Mouse (Mus musculus): ENCODE results near the gene Uhmk1.
A peak's percentile ranks its signal among the peaks of the same experiment; 100 is the strongest.
"Not testable (repeated sequence)": the region's sequence is repeated elsewhere in the genome, so short reads cannot be mapped to it uniquely, and the experiment has no call there.

Uhmk1 gene

DNA sequence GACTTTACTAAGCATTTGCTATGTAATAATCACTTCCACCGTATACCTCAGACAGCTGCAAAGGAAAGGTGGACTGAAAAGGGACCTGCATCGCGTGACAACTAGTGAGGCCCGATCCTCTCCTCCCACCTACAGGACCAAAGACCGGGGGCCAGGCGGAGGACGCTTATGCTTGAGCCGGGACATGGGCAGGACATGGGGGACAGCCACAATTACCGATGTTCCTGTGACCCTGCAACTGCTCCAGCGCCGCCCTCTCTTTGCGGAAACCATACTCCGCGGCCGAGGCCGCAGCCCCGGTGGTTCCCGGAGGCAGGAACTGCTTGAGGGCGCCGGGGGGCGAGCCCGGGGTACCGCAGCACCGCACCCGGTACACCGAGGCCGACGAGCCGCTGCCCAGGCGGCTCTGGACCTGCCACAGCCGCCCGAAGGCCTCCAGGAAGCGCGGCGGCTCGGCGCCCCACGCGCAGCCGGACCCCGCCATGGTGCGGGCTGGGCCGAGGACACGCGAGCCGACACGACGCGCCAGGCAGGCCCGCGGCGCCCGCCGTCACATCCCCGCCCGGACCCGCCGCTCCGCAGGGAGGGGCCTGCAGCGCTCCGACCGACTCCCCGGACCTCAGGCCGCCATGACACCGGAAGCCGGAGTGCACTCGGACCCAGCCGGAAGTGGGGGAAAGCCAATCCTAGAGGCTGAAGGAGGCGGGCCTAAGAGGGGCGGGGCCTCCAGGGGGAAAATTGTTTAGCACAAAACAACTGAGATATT lies at the start of gene Uhmk1:
Gene Uhmk1, minus strand, starts transcription at position 641 of the 766 bp plus-strand sequence.
- peak; percentile 83 for DNase-seq (ENCODE audit: low read depth, low spot score)

DNA sequence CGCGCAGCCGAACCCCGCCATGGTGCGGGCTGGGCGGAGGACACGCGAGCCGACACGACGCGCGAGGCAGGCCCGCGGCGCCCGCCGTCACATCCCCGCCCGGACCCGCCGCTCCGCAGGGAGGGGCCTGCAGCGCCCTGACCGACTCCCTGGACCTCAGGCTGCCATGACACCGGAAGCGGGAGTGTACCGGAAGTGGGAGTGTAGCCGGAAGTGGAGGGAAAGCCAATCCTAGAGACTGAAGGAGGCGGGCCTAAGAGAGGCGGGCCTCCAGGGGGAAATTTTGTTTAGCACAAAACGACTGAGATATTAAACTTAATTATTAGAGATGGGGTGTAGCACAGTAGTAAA lies 40.3 kb upstream of the Uhmk1 start:
- DNase-seq (ENCODE audit: low read depth, low spot score), result peak; percentile 82

DNA sequence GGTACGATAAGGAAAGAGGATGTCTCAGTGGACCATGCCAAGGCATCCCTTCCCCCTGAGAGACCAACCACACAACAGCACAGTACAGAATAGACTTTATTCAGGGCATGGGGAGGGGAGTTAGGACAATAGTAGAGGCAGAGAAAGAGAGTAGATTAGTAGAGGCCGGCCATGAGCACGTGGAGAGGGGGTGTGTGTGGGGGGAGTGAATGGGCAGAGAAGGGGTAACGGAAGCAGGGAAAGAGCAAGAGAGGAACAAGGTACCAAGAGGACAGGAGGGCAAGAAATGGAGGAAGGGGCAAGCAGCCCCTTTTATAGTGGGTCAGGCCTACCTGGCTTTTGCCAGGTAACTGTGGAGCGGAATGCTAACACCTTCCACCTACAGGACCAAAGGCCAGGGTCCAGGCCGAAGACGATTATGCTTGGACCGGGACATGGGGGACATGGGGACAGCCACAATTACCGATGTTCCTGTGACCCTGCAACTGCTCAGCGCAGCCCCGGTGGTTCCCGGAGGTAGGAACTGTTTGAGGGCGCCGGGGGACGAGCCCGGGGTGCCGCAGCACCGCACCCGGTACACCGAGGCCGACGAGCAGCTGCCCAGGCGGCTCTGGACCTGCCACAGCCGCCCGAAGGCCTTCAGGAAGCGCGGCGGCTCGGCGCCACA lies 39.8 kb upstream of the Uhmk1 start:
- peak; percentile 4 for DNase-seq (ENCODE audit: low read depth, low spot score)

DNA sequence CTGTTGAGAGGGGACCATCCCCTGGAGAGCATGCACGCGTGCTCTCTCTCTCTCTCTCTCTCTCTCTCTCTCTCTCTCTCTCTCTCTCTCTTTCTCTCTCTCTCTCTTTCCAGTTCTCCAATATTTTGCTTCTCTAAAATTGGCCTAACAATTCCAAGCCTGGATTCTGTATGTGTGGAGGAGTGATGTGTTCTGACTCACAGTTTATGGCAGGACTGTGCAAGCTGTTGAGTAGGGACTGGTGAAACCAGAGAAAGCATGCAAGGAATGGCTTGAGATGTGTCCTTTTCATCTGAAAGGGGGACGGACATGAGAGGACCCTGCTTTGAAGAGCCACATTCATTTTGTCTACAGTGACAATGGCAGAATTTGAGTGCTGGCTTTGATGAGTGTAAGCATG lies 29.8 kb upstream of the Uhmk1 start:
- DNase-seq (ENCODE audit: low read depth, low spot score), result no peak

DNA sequence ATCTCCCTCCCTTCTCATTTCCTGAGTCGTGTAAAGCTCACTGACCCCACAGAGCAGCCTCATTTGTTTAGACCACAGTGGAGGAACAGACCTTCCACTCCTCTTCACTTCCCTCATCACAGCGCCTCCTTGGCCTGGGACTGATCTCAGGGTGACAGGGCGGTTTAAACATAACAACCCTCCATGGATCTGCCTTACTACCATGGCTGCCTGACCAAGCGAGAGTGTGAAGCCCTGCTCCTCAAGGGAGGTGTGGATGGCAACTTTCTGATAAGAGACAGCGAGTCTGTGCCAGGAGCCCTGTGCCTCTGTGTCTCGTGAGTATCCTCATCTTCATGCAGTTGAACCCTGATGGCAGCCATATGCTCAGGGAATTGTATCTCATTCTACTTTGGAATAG lies 17.5 kb upstream of the Uhmk1 start, which contains the start of gene Sh2d1b2:
Gene Sh2d1b2, plus strand, starts transcription at position 62 of the 400 bp plus-strand sequence.
- DNase-seq (ENCODE audit: low read depth, low spot score), result not testable (repeated sequence)

DNA sequence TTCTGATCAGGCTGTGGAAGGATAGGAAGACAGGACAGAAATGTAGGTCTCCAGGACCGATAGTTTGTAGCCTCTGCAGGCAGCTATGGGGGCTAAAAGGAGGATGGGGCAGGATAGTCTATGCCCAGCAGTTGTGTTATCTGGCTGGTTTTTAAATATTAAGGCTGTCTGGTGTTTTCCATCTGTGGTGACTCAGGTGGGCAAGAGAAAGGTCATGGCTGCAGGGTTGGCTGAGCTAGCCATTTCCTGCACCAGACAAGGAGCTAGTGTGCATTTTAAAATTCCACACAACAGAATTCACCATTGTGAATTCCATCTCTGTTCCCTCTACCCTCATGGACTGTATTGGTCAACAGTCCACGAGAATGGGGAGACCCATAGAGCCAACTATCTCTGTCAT lies 8.1 kb upstream of the Uhmk1 start:
- DNase-seq (ENCODE audit: low read depth, low spot score), result no peak

DNA sequence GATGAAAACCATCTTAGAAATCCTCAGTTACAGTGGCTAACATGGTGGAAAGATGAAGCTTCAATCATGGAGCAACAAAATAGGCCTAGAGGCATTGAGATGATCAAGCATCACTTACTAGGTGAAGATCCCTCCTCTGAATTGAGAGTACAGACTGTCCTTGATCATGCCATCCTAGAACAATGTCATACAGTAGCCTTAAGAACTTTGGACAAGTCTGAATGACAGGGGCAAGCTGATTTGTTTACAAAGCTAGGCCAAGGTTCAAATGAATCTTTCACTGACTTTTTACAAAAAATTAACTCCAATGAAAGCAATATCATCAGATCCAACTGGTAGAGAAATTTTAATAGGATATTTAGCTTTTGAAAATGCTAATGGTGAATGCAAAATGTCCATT lies 5.2 kb upstream of the Uhmk1 start:
- no peak for DNase-seq (ENCODE audit: low read depth, low spot score)

DNA sequence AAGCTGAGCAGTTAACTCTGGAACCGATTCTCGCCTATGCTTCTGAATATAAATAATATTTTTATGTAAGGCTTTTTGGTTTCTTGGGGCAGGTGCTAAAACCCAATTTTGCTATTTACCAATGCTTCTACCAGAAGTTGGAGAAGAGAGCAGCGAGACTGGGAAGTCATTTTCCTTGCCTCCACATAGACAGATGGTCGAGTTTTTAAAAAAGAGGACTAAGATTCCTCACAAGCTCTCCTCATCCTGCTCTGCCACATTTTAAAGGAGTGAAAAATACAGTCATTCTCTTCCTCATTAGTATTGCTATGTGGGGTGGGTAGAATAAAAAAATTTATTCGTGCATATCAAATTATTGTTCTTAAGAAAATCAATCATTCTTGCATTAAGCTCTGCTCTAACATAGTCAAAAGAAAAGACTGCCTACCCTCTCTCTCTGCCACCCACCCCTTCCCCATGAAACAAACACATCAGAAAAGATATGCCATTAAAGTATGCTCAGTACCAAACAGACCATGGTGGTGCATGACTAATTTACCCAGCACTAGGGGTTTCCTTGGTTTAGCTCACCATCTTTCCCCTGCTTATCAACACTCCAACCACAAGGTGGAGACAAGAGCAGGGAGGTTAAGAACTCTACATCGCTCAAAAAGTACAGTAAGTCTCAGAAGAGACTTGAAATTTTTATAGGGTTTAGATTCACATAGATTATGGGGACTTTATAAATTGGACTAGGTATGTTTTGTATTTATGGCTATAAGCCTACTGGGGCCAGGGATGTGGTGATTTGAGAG lies 3.1 kb upstream of the Uhmk1 start:
- DNase-seq (ENCODE audit: low read depth, low spot score), result peak; percentile 70

DNA sequence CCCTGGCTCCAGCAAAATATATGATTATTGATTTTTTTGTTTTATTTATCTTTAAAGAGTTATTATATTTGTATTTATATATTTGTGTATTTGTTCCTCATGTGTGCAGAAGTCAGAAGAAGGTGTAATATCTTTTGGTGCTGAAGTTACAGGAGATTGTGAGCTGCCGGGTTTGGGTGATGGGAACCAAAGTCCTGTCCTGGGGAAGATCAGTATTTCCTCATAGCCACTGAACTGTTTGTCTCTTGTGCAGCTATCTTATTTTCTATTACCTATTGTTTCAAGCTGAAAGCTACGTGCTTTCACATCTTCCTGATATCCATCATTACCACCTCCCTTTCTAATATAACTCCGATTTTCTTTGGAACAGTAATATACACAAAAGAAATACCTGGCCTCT lies 393 bp upstream of the Uhmk1 start:
- no peak for DNase-seq (ENCODE audit: low read depth, low spot score)

DNA sequence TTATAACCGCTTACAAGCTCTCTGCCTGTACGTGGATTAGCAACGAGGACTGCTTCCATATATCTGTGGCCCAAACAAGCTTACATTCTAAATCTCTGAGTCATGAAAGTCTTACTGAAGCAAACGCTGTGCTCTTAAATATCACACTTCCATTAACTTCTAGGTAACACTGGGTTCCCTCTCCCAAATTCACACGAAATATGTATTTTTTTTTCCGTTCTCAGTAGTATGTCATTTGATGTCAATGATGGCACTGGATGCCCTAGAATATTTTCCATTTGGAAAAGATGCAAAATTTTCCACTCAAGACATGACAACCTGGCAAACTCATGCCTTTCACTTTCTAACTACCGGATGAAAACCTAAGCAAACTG lies 827 bp downstream of the Uhmk1 start:
- no peak for DNase-seq (ENCODE audit: low read depth, low spot score)

DNA sequence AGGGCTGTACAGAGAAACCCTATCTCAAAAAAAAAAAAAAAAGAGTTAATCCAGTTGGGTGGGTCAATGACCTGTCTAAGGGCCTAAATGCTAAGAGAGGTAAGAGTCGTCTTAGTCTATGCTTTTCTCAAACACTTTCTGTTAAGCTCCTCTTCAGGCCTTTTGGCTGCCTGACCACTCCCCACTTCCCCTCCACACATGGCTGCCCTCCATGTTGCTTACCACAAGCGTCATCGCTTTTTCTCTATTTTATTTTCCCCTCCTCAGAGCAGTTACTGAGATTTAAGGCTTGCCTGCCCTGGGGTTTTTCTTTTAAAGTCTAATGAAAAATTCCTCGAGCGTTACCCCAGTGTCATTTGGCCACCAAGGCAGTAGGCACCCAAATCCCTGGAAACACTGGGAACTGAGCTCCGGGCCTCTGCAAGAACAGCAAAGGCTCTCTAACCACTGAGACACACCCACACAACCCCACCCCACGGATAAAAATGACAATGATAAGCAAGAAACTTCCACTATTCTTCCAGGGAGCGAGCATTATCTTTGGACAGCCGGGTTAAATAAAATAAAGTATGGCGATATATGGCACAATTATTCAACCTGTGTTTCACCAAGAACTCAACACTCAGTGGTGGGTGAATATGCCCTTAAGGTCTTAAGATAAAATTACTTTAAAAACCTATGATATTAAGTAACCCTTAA lies 1.9 kb downstream of the Uhmk1 start:
- no peak for DNase-seq (ENCODE audit: low read depth, low spot score)

DNA sequence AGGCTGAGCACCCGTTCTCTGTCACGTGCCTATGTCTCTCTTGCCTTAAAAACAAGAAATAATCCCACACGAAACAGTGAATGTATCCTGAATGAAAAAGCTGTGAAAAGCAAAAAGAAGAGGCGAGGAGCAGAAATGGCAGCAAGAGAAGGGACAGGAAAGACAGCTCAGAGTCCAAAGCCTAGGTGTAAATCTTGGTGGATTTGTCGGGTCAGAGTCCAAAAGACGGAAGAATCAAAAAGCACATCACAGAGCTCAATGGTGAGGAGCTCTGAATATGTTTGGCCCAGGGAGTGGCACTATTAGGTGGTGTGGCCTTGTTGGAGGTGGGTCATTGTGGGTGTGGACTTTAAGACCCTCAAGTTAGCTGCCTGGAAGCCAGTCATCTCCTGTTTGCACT lies 8.8 kb downstream of the Uhmk1 start:
- DNase-seq (ENCODE audit: low read depth, low spot score), result no peak

DNA sequence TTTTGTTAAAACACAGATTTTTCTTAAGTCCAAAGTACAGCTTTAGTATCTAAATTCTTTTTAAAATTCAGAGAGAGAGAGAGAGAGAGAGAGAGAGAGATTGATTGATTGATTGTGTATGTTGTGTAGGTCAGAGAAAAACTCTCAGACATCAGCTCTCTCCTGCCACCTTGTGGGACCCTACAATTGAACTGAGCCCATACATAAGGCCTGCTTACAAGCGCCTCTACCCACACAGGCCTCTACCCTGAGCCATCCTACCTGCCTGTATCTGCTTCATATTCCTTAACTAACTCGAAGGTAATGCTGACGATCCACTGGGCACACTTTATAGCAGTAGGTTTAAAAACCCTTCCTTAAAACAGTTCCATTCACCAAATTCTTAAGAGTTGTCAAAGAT lies 14.8 kb downstream of the Uhmk1 start:
- DNase-seq (ENCODE audit: low read depth, low spot score), result peak; percentile 51

DNA sequence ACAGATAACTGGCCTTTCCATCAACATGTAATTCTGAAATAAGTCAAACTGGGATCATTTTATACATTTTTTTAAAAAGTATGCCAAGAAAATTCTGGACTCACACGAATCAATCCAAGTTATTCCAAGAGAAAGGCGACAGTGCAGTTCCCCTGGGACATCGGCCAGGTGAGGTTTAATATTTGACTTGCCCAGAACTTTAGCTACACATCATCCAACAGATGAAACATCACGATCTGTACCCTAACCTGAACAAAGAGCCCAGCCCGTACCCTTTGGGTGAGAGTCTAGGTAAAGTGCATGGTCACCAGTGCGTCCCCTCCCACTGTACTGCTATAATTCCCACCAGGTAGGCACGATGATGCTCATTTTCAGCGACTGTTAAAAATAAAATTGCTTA lies 19.0 kb downstream of the Uhmk1 start:
- DNase-seq (ENCODE audit: low read depth, low spot score), result no peak

DNA sequence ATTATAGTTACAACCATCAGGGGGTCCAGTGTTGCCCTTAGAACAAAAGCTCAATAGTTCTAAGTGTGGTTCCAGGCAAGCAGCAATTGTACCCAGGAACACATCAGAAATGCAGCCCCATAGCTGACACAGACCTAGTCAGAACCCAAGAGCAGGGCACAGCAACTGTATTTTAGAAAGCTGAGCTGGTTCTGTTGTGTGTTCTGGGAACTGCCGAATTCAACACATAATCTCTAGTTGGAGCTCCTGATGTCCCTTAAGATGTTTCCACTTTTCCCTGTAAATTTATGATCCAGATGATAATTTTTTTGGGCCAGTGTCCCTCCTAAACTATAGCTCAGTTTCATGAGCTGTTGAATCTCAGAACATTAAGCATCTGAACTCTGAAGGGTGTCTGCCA lies 23.3 kb downstream of the Uhmk1 start:
- DNase-seq (ENCODE audit: low read depth, low spot score), result no peak

DNA sequence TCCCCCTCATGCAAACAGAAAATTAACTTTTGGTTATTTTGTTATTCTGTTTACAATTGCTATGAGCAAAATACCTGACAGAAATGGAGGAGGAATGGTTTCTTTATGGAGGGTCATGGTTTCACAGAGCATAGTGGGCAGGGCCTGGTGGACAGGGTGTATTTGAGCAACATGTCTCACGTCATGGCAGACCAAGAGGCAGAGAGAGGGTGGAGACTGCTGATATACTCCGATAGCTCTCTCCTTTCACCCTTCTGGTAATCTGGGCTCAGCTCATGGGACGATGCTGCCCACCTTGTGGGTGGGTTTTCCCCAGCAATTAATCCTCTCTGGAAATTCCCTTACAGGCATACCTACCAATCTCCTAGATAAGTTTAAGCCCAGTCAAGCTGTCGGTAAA lies 25.0 kb downstream of the Uhmk1 start:
- DNase-seq (ENCODE audit: low read depth, low spot score), result no peak

DNA sequence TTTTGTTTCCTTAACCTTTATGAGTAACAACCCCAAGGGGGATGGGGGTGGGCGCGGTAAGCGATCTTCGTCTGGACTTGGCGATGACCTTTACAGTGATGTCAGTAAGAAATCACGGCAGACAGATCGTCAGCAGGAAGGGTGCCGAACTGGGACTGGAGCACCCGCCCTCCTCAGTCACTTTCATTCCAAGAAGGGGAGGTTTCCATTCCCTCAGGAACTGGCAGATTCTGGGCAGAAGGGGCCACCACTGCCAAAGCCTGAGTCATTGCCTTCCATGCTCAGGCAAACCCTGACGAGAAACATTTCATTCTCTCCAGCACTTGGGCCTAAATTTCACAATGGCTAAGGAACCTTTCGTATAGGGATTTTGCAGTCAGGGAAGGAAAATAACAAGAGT lies 26.6 kb downstream of the Uhmk1 start:
- DNase-seq (ENCODE audit: low read depth, low spot score), result no peak

DNA sequence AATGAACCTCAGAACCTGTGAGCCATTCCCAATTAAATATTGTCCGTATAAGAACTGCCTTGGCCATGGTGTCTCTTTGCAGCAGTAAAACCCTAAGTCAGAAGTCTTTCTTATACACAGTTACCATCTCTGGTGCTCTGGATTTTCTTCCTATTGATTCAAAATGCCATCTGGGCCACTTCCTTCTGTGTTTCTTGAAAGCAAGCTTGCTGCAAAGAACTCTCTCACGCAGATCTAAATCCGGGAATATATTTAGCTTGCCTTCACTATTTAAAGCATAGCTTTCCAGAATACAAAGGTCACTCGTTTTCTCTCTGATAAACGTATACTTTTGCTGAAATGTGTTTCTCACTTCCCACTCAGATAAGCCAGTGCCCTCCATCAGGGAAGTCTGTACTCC lies 28.7 kb downstream of the Uhmk1 start:
- DNase-seq (ENCODE audit: low read depth, low spot score), result no peak

DNA sequence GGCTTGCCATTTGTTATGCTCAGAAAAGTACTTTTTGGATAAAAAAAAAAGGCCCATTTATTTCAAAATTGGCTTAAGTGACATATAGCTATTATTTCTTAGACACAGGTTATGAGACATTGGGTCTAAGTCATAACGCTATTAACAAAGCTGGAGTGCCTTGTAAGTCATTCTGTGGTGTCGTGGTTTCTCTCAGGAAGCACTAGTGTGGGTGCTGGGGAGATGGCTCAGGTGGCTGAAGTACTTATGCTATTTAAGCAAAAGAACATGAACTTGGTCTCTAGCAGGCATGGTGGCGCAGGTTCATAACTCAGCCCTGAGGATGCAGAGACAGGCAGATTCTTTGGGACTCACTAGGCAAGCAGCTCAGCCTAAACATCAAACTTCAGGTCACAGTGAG lies 30.1 kb downstream of the Uhmk1 start:
- DNase-seq (ENCODE audit: low read depth, low spot score), result no peak

DNA sequence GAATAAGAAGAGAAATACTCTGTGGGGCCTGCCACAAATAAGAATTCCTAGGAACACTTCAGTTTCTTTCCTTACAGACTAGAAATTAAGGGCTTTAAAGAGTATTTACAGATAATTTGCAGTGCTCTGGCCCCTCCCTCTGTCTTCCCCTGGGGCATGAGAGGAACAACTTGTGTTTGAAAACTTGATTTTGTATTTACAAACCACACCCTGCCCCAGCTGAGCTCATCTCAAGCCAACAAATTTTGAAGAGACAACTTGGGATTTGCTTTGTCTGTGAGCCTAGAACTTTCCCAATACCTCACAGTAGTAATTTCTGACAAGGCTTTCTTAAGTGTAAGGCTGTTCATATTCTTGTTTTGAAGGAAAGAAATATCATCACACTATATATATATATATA lies 32.5 kb downstream of the Uhmk1 start:
- DNase-seq (ENCODE audit: low read depth, low spot score), result no peak

DNA sequence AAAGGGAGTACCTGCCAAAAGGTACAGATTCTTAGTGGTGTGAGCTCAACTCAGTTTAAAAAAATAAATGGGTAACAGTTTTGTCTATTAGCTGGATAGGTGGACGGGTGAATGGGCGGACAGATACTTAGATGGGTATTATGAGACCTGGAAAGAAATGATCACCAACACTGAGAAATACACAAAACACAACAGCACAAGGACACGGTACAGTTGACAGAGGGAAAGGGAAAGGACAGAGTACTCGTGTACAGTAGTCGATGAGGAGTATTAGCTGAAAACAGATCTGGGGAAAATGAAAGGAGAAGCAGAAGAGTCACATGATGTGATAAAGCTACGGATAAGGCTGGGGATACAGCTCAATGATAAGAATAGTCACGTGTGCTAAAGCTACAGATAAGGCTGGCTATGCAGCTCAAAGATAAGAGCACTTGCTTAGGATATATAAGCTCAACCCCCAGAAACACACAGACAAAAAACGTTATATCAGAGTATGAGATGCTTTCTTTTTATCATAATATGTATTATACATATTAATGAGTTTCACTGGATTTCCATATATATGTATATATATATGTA lies 38.4 kb downstream of the Uhmk1 start:
- no peak for DNase-seq (ENCODE audit: low read depth, low spot score)

DNA sequence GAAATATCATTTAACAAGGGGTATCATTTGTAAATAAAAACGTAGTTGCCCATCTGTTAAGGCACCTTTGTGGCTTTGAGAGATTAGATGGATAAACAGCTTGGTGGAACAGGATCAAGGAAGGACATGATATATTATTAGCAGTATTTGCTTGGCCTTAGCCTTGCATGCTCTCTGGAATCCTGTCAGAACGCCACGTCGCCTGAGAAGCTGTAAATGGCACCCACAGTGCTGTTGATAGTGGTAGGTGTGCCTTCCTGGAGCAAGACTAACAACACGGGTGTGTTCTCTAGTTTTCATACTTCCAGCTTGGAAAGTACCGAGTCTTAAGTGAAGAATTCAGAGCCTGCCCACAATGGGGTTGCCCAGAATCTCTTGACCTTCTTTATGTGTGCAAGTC lies 39.3 kb downstream of the Uhmk1 start:
- no peak for DNase-seq (ENCODE audit: low read depth, low spot score)

All from R1 (cell line).